Mouse (Mus musculus): Measurements from ENCODE around the gene Klk8. TPM values are rescaled to one million over a fixed set of nuclear protein-coding genes. Genes with fewer than 3 reads are reported as not detected.

Klk8 gene
- polyA plus RNA-seq (2014; fragmentation: Illumina TruSeq; extraction: RNeasy Lipid Tissue Mini Kit (QIAGEN cat#74804); ENCODE audit: low read depth, low replicate concordance) = not detected

GRCm38 (mm10) chr7:43797333-43797769 is at the start of gene Klk8:
Gene Klk8 (plus strand): TSS chr7:43797577.

GRCm38 (mm10) chr7:43768597-43768996 is 28.8 kb upstream of the Klk8 start, which contains the start of gene Klk12:
Gene Klk12 (plus strand): TSS chr7:43768897.

GRCm38 (mm10) chr7:43774364-43774763 is 23.0 kb upstream of the Klk8 start, which contains the start of gene Klk11:
Gene Klk11 (plus strand): TSS chr7:43774604.

GRCm38 (mm10) chr7:43780746-43781145 is 16.6 kb upstream of the Klk8 start, which contains the start of gene Klk10:
Gene Klk10 (plus strand): TSS chr7:43781035.

GRCm38 (mm10) chr7:43791591-43791990 is 5.8 kb upstream of the Klk8 start, which contains the start of gene Klk9:
Gene Klk9 (plus strand): TSS chr7:43791891.

GRCm38 (mm10) chr7:43810994-43811393 is 13.6 kb downstream of the Klk8 start, which contains the start of gene Klk7:
Gene Klk7 (plus strand): TSS chr7:43811294.

GRCm38 (mm10) chr7:43824199-43824598 is 26.8 kb downstream of the Klk8 start, which contains the start of gene Klk6:
Gene Klk6 (plus strand): TSS chr7:43824499.

GRCm38 (mm10) chr7:43841701-43842100 is 44.3 kb downstream of the Klk8 start, which contains the start of gene Klk5:
Gene Klk5 (plus strand): TSS chr7:43841971.

Other genes with a start within 250 kb of the Klk8 start
- 0.34 TPM for gene Zfp658, start 235.3 kb upstream of the Klk8 start, polyA plus RNA-seq (2014; fragmentation: Illumina TruSeq; extraction: RNeasy Lipid Tissue Mini Kit (QIAGEN cat#74804); ENCODE audit: low read depth, low replicate concordance)
- gene Zfp719, start 218.0 kb upstream of the Klk8 start, polyA plus RNA-seq (2014; fragmentation: Illumina TruSeq; extraction: RNeasy Lipid Tissue Mini Kit (QIAGEN cat#74804); ENCODE audit: low read depth, low replicate concordance) = 13.8 TPM
- gene Zfp819, start 190.4 kb upstream of the Klk8 start, polyA plus RNA-seq (2014; fragmentation: Illumina TruSeq; extraction: RNeasy Lipid Tissue Mini Kit (QIAGEN cat#74804); ENCODE audit: low read depth, low replicate concordance) = 9.2 TPM
- not detected for gene Ceacam18, start 162.9 kb upstream of the Klk8 start, polyA plus RNA-seq (2014; fragmentation: Illumina TruSeq; extraction: RNeasy Lipid Tissue Mini Kit (QIAGEN cat#74804); ENCODE audit: low read depth, low replicate concordance)
- gene Siglece, start 137.4 kb upstream of the Klk8 start, polyA plus RNA-seq (2014; fragmentation: Illumina TruSeq; extraction: RNeasy Lipid Tissue Mini Kit (QIAGEN cat#74804); ENCODE audit: low read depth, low replicate concordance) = 1.0 TPM
- 0.24 TPM for gene Ctu1, start 125.6 kb upstream of the Klk8 start, polyA plus RNA-seq (2014; fragmentation: Illumina TruSeq; extraction: RNeasy Lipid Tissue Mini Kit (QIAGEN cat#74804); ENCODE audit: low read depth, low replicate concordance)
- gene Klk14, start 107.2 kb upstream of the Klk8 start, polyA plus RNA-seq (2014; fragmentation: Illumina TruSeq; extraction: RNeasy Lipid Tissue Mini Kit (QIAGEN cat#74804); ENCODE audit: low read depth, low replicate concordance) = not detected
- not detected for gene Klk13, start 85.0 kb upstream of the Klk8 start, polyA plus RNA-seq (2014; fragmentation: Illumina TruSeq; extraction: RNeasy Lipid Tissue Mini Kit (QIAGEN cat#74804); ENCODE audit: low read depth, low replicate concordance)
- not detected for gene Klk12, start 28.7 kb upstream of the Klk8 start, polyA plus RNA-seq (2014; fragmentation: Illumina TruSeq; extraction: RNeasy Lipid Tissue Mini Kit (QIAGEN cat#74804); ENCODE audit: low read depth, low replicate concordance)
- gene Klk11, start 23.0 kb upstream of the Klk8 start, polyA plus RNA-seq (2014; fragmentation: Illumina TruSeq; extraction: RNeasy Lipid Tissue Mini Kit (QIAGEN cat#74804); ENCODE audit: low read depth, low replicate concordance) = not detected
- not detected for gene Klk10, start 16.5 kb upstream of the Klk8 start, polyA plus RNA-seq (2014; fragmentation: Illumina TruSeq; extraction: RNeasy Lipid Tissue Mini Kit (QIAGEN cat#74804); ENCODE audit: low read depth, low replicate concordance)
- not detected for gene Klk9, start 5.7 kb upstream of the Klk8 start, polyA plus RNA-seq (2014; fragmentation: Illumina TruSeq; extraction: RNeasy Lipid Tissue Mini Kit (QIAGEN cat#74804); ENCODE audit: low read depth, low replicate concordance)
- not detected for gene Klk7, start 13.7 kb downstream of the Klk8 start, polyA plus RNA-seq (2014; fragmentation: Illumina TruSeq; extraction: RNeasy Lipid Tissue Mini Kit (QIAGEN cat#74804); ENCODE audit: low read depth, low replicate concordance)
- gene Klk6, start 26.9 kb downstream of the Klk8 start, polyA plus RNA-seq (2014; fragmentation: Illumina TruSeq; extraction: RNeasy Lipid Tissue Mini Kit (QIAGEN cat#74804); ENCODE audit: low read depth, low replicate concordance) = not detected
- not detected for gene Klk5, start 44.4 kb downstream of the Klk8 start, polyA plus RNA-seq (2014; fragmentation: Illumina TruSeq; extraction: RNeasy Lipid Tissue Mini Kit (QIAGEN cat#74804); ENCODE audit: low read depth, low replicate concordance)
- gene Klk4, start 83.6 kb downstream of the Klk8 start, polyA plus RNA-seq (2014; fragmentation: Illumina TruSeq; extraction: RNeasy Lipid Tissue Mini Kit (QIAGEN cat#74804); ENCODE audit: low read depth, low replicate concordance) = not detected
- gene Klk15, start 136.2 kb downstream of the Klk8 start, polyA plus RNA-seq (2014; fragmentation: Illumina TruSeq; extraction: RNeasy Lipid Tissue Mini Kit (QIAGEN cat#74804); ENCODE audit: low read depth, low replicate concordance) = not detected
- gene Klk1b8, start 153.1 kb downstream of the Klk8 start, polyA plus RNA-seq (2014; fragmentation: Illumina TruSeq; extraction: RNeasy Lipid Tissue Mini Kit (QIAGEN cat#74804); ENCODE audit: low read depth, low replicate concordance) = 120 TPM
- not detected for gene Klk1b1, start 169.2 kb downstream of the Klk8 start, polyA plus RNA-seq (2014; fragmentation: Illumina TruSeq; extraction: RNeasy Lipid Tissue Mini Kit (QIAGEN cat#74804); ENCODE audit: low read depth, low replicate concordance)
- 11.7 TPM for gene Klk1b9, start 178.5 kb downstream of the Klk8 start, polyA plus RNA-seq (2014; fragmentation: Illumina TruSeq; extraction: RNeasy Lipid Tissue Mini Kit (QIAGEN cat#74804); ENCODE audit: low read depth, low replicate concordance)
- gene Klk1b11, start 198.3 kb downstream of the Klk8 start, polyA plus RNA-seq (2014; fragmentation: Illumina TruSeq; extraction: RNeasy Lipid Tissue Mini Kit (QIAGEN cat#74804); ENCODE audit: low read depth, low replicate concordance) = not detected
- gene Klk1b26, start 214.6 kb downstream of the Klk8 start, polyA plus RNA-seq (2014; fragmentation: Illumina TruSeq; extraction: RNeasy Lipid Tissue Mini Kit (QIAGEN cat#74804); ENCODE audit: low read depth, low replicate concordance) = 6.9 TPM

Measured in testis, adult 10 weeks (tissue).